Comparison of ENCODE assay signal across 15 mouse cellular contexts in genomic region chr11:59051031-59051430, GRCm38 (mm10).
DNase-seq lines count a peak whose midpoint lies in the region; ATAC-seq lines count a peak whose summit lies in the region.
"Had no signal": no experiment of that assay in that cellular context is flagged by ENCODE, and none has a peak within 500 bp of the region (broad histone marks: within the 10 kb centered on the region; RNA-seq: fewer than 3 reads in every experiment).

No protein-coding gene starts in this region.

- peak; percentile 96 for DNase-seq in heart, adult 11 months
- no peak for DNase-seq in heart, embryonic 10.5 days (ENCODE audit: low spot score)
- peak; percentile 18 for DNase-seq in ovary, postnatal 14 days (ENCODE audit: low spot score)
- no peak for DNase-seq in ovary, postnatal 10 days (ENCODE audit: low spot score)
- DNase-seq in gastrocnemius, postnatal 14 days: peak; percentile 78
- peak; percentile 86 for DNase-seq in skeletal muscle tissue, adult 2 months (ENCODE audit: low read depth, low spot score)
- no peak for DNase-seq in urinary bladder, postnatal 10 days (ENCODE audit: low spot score)
- DNase-seq: cerebellum, adult 11 months; kidney, adult 18-20 months; kidney, postnatal 36 days; right cerebral cortex, postnatal 25 days had no signal

- 86% methylated on average over 9 of the region's 9 CpGs for WGBS in heart, embryonic 10.5 days
- 69% methylated on average over 9 of the region's 9 CpGs for WGBS in liver, embryonic 12.5 days (ENCODE audit: insufficient replicate concordance)

- intact Hi-C loops in gastrocnemius, postnatal 14 days (cut with DNase I; ENCODE audit: low total_unique reads): no loop called here

- H3K9me3 ChIP-seq in heart, embryonic 10.5 days: no peaks in the 10 kb centered on the region
- no peaks in the 10 kb centered on the region for H3K9me3 ChIP-seq in liver, embryonic 12.5 days (replicated peaks)
- H3K9me3 ChIP-seq: embryonic facial prominence, embryonic 12.5 days; midbrain, embryonic 12.5 days had no signal

- H3K36me3 ChIP-seq in heart, embryonic 10.5 days: peaks cover 95% of the 10 kb centered on the region
- no peaks in the 10 kb centered on the region for H3K36me3 ChIP-seq in liver, embryonic 12.5 days
- H3K36me3 ChIP-seq: embryonic facial prominence, embryonic 12.5 days; midbrain, embryonic 12.5 days had no signal

- no peak overlapping the region for H3K9ac ChIP-seq in liver, embryonic 12.5 days
- H3K9ac ChIP-seq: embryonic facial prominence, embryonic 12.5 days; midbrain, embryonic 12.5 days had no signal

- no peaks in the 10 kb centered on the region for H3K4me1 ChIP-seq in heart, embryonic 10.5 days
- H3K4me1 ChIP-seq in liver, embryonic 12.5 days: no peaks in the 10 kb centered on the region
- H3K4me1 ChIP-seq: embryonic facial prominence, embryonic 12.5 days; midbrain, embryonic 12.5 days had no signal

- H3K27ac ChIP-seq in heart, embryonic 10.5 days: no peak overlapping the region
- no peak overlapping the region for H3K27ac ChIP-seq in liver, embryonic 12.5 days
- H3K27ac ChIP-seq: embryonic facial prominence, embryonic 12.5 days; hindbrain, postnatal 0 days; midbrain, embryonic 12.5 days had no signal

- no peaks in the 10 kb centered on the region; the same call in 1 of the 2 replicates for H3K27me3 ChIP-seq in heart, embryonic 10.5 days (ENCODE audit: insufficient read depth, poor library complexity, severe bottlenecking)
- H3K27me3 ChIP-seq in liver, embryonic 12.5 days (replicated peaks): peaks cover 19% of the 10 kb centered on the region
- H3K27me3 ChIP-seq: embryonic facial prominence, embryonic 12.5 days had no signal

- no peak for ATAC-seq in liver, embryonic 12.5 days
- ATAC-seq: hindbrain, postnatal 0 days had no signal

- no peak overlapping the region for H3K4me3 ChIP-seq in heart, embryonic 10.5 days
- no peak overlapping the region for H3K4me3 ChIP-seq in liver, embryonic 12.5 days
- H3K4me3 ChIP-seq: embryonic facial prominence, embryonic 12.5 days; midbrain, embryonic 12.5 days had no signal

- H3K4me2 ChIP-seq in liver, embryonic 12.5 days: no peak overlapping the region
- H3K4me2 ChIP-seq: embryonic facial prominence, embryonic 12.5 days; midbrain, embryonic 12.5 days had no signal

Comparison
In these comparisons a context has a peak if more than half of its experiments do, and no peak if none do; other contexts are left out.
1. DNase-seq: peak in heart, adult 11 months (single experiment), ovary, postnatal 14 days (single experiment), gastrocnemius, postnatal 14 days (single experiment) and skeletal muscle tissue, adult 2 months (single experiment); none in heart, embryonic 10.5 days (single experiment), ovary, postnatal 10 days (single experiment) and urinary bladder, postnatal 10 days (single experiment).